Mouse (Mus musculus): ENCODE measurements around the gene Rad9a. TPM values are rescaled to one million over a fixed set of nuclear protein-coding genes. Genes with fewer than 3 reads are reported as not detected.
A peak's percentile ranks its signal among the peaks of the same experiment; 100 is the strongest.

Rad9a gene
- total RNA-seq, 2 experiments from 2014 or later = 6.4 to 9.0 TPM

- no peak for DNase-seq (ENCODE audit: low spot score in 2 of 2)
- intact Hi-C loops (cut with DNase I) = no loop called here
These were observed 19.0 kb upstream of the Rad9a start for GRCm38 (mm10) chr19:4220416-4220815.

- intact Hi-C loops (cut with DNase I) = no loop called here
- DNase-seq (ENCODE audit: low spot score in 2 of 2) = no peak
These were observed 18.5 kb upstream of the Rad9a start for GRCm38 (mm10) chr19:4219943-4220342.

- no peak for DNase-seq (ENCODE audit: low spot score in 2 of 2)
- intact Hi-C loops (cut with DNase I) = no loop called here
These were observed 17.3 kb upstream of the Rad9a start for GRCm38 (mm10) chr19:4218784-4219183.

GRCm38 (mm10) chr19:4218293-4218692 lies 16.8 kb upstream of the Rad9a start:
- intact Hi-C loops (cut with DNase I) = no loop called here

GRCm38 (mm10) chr19:4217855-4218254 lies 16.4 kb upstream of the Rad9a start:
- intact Hi-C loops (cut with DNase I) = no loop called here

More at GRCm38 (mm10) chr19:4218293-4218692, 16.8 kb upstream of the Rad9a start:
- DNase-seq (ENCODE audit: low spot score in 2 of 2) = no peak

GRCm38 (mm10) chr19:4217140-4217539 lies 15.7 kb upstream of the Rad9a start:
- intact Hi-C loops (cut with DNase I) = no loop called here
- DNase-seq (ENCODE audit: low spot score in 2 of 2) = no peak

More at GRCm38 (mm10) chr19:4217855-4218254, 16.4 kb upstream of the Rad9a start:
- no peak for DNase-seq (ENCODE audit: low spot score in 2 of 2)

- intact Hi-C loops (cut with DNase I) = no loop called here
- DNase-seq (ENCODE audit: low spot score in 2 of 2) = peak in 1 of 2 experiments; percentile 51
These were observed 14.7 kb upstream of the Rad9a start for GRCm38 (mm10) chr19:4216041-4216685.

GRCm38 (mm10) chr19:4215451-4215840 lies 14.0 kb upstream of the Rad9a start:
- intact Hi-C loops (cut with DNase I) = no loop called here
- no peak for DNase-seq (ENCODE audit: low spot score in 2 of 2)

GRCm38 (mm10) chr19:4214771-4215450 lies 13.4 kb upstream of the Rad9a start:
- intact Hi-C loops (cut with DNase I) = no loop called here
- DNase-seq (ENCODE audit: low spot score in 2 of 2) = no peak

- DNase-seq (ENCODE audit: low spot score in 2 of 2) = no peak
- intact Hi-C loops (cut with DNase I) = no loop called here
These were observed 12.8 kb upstream of the Rad9a start, which contains the start of the genes Clcf1 and AC109138.7 for GRCm38 (mm10) chr19:4214071-4214770. Clcf1 (plus strand) TSS chr19:4214238. AC109138.7 (plus strand) TSS chr19:4214357.

GRCm38 (mm10) chr19:4213524-4213974 lies 12.1 kb upstream of the Rad9a start:
- intact Hi-C loops (cut with DNase I) = no loop called here
- no peak for DNase-seq (ENCODE audit: low spot score in 2 of 2)

GRCm38 (mm10) chr19:4211891-4212588 lies 10.6 kb upstream of the Rad9a start:
- DNase-seq (ENCODE audit: low spot score in 2 of 2) = no peak
- intact Hi-C loops (cut with DNase I) = no loop called here

- intact Hi-C loops (cut with DNase I) = no loop called here
- no peak for DNase-seq (ENCODE audit: low spot score in 2 of 2)
These were observed 7.1 kb upstream of the Rad9a start for GRCm38 (mm10) chr19:4208563-4208962.

- intact Hi-C loops (cut with DNase I) = loop anchor here (2.0 kb wide), 1 partner anchor 22 kb away; no protein-coding TSS in a partner anchor
- DNase-seq (ENCODE audit: low spot score in 2 of 2) = peak; percentile 63 to 64
These were observed 5.5 kb upstream of the Rad9a start for GRCm38 (mm10) chr19:4206971-4207370.

GRCm38 (mm10) chr19:4204889-4205288 lies 3.4 kb upstream of the Rad9a start:
- intact Hi-C loops (cut with DNase I) = no loop called here
- DNase-seq (ENCODE audit: low spot score in 2 of 2) = no peak

- intact Hi-C loops (cut with DNase I) = no loop called here
- no peak for DNase-seq (ENCODE audit: low spot score in 2 of 2)
These were observed 2.3 kb upstream of the Rad9a start for GRCm38 (mm10) chr19:4203604-4204326.

- no peak for DNase-seq (ENCODE audit: low spot score in 2 of 2)
- intact Hi-C loops (cut with DNase I) = no loop called here
These were observed 1.7 kb upstream of the Rad9a start for GRCm38 (mm10) chr19:4203148-4203547.

GRCm38 (mm10) chr19:4202149-4202548 lies 687 bp upstream of the Rad9a start:
- no peak for DNase-seq (ENCODE audit: low spot score in 2 of 2)
- intact Hi-C loops (cut with DNase I) = no loop called here

GRCm38 (mm10) chr19:4197180-4197579 lies 4.3 kb downstream of the Rad9a start:
- intact Hi-C loops (cut with DNase I) = no loop called here
- no peak for DNase-seq (ENCODE audit: low spot score in 2 of 2)

Measured in left cerebral cortex, postnatal 14 days (tissue).